Mouse (Mus musculus) cortical plate, adult 2 months (tissue): ENCODE results near the gene Polg2.

ENCODE experiments used
- CTCF ChIP-seq: fragments of 200-500 bp; IDR thresholded peaks from 2 replicates; pipeline ENCODE4 v1.5.1; 2011; ENCODE audit warnings: mild to moderate bottlenecking, control low read depth, low read length; ENCODE audit not compliant: insufficient read depth; ENCODE audit errors: extremely low read depth
- POLR2A ChIP-seq: fragments of 200-500 bp; IDR thresholded peaks from 2 replicates; pipeline ENCODE4 v1.6.1; 2011; ENCODE audit warnings: mild to moderate bottlenecking, low read length, control low read depth; ENCODE audit not compliant: insufficient read depth; ENCODE audit errors: extremely low read depth

- no peak for TF ChIP-seq CTCF
- no peak for TF ChIP-seq POLR2A
Observed at GRCm38 (mm10) chr11:106824403-106824802, 45.1 kb upstream of the Polg2 start.
